Comparison of ENCODE assay signal across 1 mouse cellular context in the genomic region with DNA sequence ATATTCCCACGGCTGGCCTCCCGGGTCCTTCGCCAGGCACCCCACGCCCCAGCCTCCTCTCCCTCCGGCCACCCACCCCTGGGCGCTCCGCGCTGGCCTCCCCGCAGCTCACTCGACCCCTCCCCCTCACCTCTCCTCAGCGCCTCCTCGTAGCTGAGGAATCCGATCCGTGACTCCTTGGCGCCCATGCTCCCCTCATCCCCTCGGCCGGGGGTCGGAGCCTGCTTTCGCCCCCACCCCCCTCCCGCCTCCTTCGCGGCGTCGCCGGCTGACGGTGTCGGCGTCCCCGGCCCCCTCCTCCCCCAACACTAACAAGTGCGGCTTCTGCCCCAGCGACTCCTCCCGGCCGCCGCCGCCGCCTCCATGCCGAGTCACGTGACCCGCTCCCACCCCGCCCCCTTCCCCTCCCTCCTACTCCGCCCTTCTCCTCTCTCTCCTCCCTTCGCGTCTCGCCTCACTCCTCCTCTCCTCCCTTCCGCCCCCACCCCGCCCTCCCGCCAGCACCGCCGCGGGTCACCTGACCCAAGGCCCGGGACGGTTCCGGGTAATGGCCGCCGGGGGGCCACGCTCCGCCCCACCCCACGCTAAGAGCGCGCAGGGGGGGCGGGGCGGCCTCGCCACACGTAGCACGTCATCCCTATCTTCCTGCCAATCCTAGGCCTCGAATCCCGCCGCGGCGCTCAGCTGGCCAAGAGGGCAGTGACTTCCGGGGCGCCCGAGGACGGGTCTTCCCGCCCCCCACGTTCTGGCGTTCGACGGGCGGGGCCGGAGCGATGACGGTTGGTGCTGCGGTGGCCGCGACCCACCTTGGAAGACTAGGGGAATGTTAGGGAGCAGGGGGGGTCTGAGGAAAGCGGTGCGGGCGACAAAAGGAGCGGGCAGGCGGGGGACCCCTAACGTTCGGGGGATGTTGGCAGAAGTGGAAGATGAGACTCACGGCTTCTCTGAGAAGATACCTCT.
TF ChIP-seq lines count a peak whose summit lies in the region.

Usp32 (minus strand) TSS at position 581 of the 960 bp plus-strand sequence.

TF ChIP-seq in CH12.LX, 34 proteins besides CTCF, POLR2A, EP300 and RAD21:
- TF ChIP-seq GABPA (IDR thresholded peaks at IDR 0.05; ENCODE audit: insufficient replicate concordance, low read depth, low read length): no peak; the same call in 1 of the 2 replicates
- TF ChIP-seq ZMIZ1 (IDR thresholded peaks at IDR 0.05; ENCODE audit: low read depth, low read length): peak; percentile 92
- no peak for TF ChIP-seq SMC3 (IDR thresholded peaks at IDR 0.05; ENCODE audit: low read depth, low read length)
- TF ChIP-seq CHD2 (IDR thresholded peaks at IDR 0.05; ENCODE audit: low read length): peak; percentile 84
- no peak for TF ChIP-seq MAFK (IDR thresholded peaks at IDR 0.05; ENCODE audit: insufficient replicate concordance, low read length)
- peak; percentile 64; the same call in 1 of the 2 replicates for TF ChIP-seq MAX (IDR thresholded peaks at IDR 0.05; ENCODE audit: low read length)
- TF ChIP-seq NRF1 (IDR thresholded peaks at IDR 0.05; ENCODE audit: low read depth, low read length): peak; percentile 57; the same call in 1 of the 2 replicates
- peak; percentile 89 for TF ChIP-seq USF1 (IDR thresholded peaks at IDR 0.05; ENCODE audit: low read depth, low read length)
- no peak for TF ChIP-seq PAX5 (IDR thresholded peaks at IDR 0.05; ENCODE audit: low read length)
- peak; percentile 64 for TF ChIP-seq USF2 (conservative IDR thresholded peaks at IDR 0.05; ENCODE audit: low read depth, low read length)
- peak; percentile 83; the same call in 1 of the 2 replicates for TF ChIP-seq MXI1 (IDR thresholded peaks at IDR 0.05; ENCODE audit: low read depth, low read length)
- TF ChIP-seq ETS1 (conservative IDR thresholded peaks at IDR 0.05; ENCODE audit: low read depth, low read length): peak; percentile 84
- TF ChIP-seq RCOR1 (conservative IDR thresholded peaks at IDR 0.05; ENCODE audit: low read depth, low read length): no peak
- TF ChIP-seq JUND (conservative IDR thresholded peaks at IDR 0.05; ENCODE audit: low read depth, low read length): no peak
- TF ChIP-seq UBTF (IDR thresholded peaks at IDR 0.05; ENCODE audit: low read depth, low read length): no peak; the same call in 1 of the 2 replicates
- peak; percentile 65; the same call in 1 of the 2 replicates for TF ChIP-seq KAT2A (IDR thresholded peaks at IDR 0.05; ENCODE audit: insufficient replicate concordance, low read length)
- TF ChIP-seq TBP (conservative IDR thresholded peaks at IDR 0.05; ENCODE audit: low read depth, low read length): no peak
- TF ChIP-seq ZKSCAN1 (IDR thresholded peaks at IDR 0.05; ENCODE audit: borderline replicate concordance, low read depth, low read length): no peak
- TF ChIP-seq E2F4 (IDR thresholded peaks at IDR 0.05; ENCODE audit: insufficient replicate concordance, low read depth, low read length): 0 out of 2 replicates have a peak, but pooled peaks have one; percentile 75
- peak; percentile 82 for TF ChIP-seq HCFC1 (IDR thresholded peaks at IDR 0.05; ENCODE audit: low read depth, low read length)
- TF ChIP-seq SIN3A (IDR thresholded peaks at IDR 0.05; ENCODE audit: low read length): peak; percentile 97
- TF ChIP-seq MEF2A (IDR thresholded peaks at IDR 0.05; ENCODE audit: borderline replicate concordance, low read depth, low read length): peak; percentile 71; the same call in 1 of the 2 replicates
- TF ChIP-seq ZC3H11A (IDR thresholded peaks at IDR 0.05; ENCODE audit: low read depth, low read length): no peak
- TF ChIP-seq MAZ (IDR thresholded peaks at IDR 0.05; ENCODE audit: low read depth, low read length): peak; percentile 98
- peak; percentile 97 for TF ChIP-seq NELFE (IDR thresholded peaks at IDR 0.05; ENCODE audit: low read depth, low read length)
- peak; percentile 92 for TF ChIP-seq POLR2AphosphoS2 (IDR thresholded peaks at IDR 0.05; ENCODE audit: low read depth, low read length)
- peak; percentile 86; the same call in 1 of the 2 replicates for TF ChIP-seq TCF12 (IDR thresholded peaks at IDR 0.05; ENCODE audit: low read depth, low read length)
- TF ChIP-seq BHLHE40 (IDR thresholded peaks at IDR 0.05; ENCODE audit: low read depth, low read length): peak; percentile 80
- TF ChIP-seq JUN (IDR thresholded peaks at IDR 0.05; ENCODE audit: insufficient read depth, low read depth, low read length): no peak
- no peak for TF ChIP-seq CHD1 (IDR thresholded peaks at IDR 0.05; ENCODE audit: low read depth, low read length)
- peak; percentile 63 for TF ChIP-seq IRF4 (IDR thresholded peaks at IDR 0.05; ENCODE audit: low read depth, low read length)
- TF ChIP-seq ZNF384 (IDR thresholded peaks at IDR 0.05; ENCODE audit: low read depth, low read length): no peak
- no peak for TF ChIP-seq MYC (IDR thresholded peaks at IDR 0.05; ENCODE audit: low read depth, low read length)
- TF ChIP-seq ELF1 (IDR thresholded peaks at IDR 0.05; ENCODE audit: low read depth, low read length): peak; percentile 96
